Mouse (Mus musculus): ENCODE results near the gene Pkd1.

DNA sequence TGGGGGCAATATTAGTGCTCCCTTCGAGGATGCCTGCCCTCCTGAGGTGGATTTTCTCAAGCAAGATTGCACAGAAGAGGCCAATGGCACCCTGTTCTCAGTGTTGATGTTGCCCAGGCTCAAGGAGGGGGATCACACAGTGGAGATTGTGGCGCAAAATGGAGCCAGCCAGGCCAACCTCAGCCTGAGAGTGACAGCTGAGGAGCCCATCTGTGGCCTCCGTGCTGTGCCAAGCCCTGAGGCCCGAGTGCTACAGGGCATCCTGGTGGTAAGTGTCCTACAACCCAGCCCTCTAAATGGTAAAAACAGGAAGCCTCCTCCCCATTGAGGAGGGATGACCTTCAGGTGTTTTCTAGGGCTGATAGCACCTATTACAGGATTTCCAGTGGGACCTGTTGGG is 20.2 kb downstream of the Pkd1 start:
- TF ChIP-seq EP300 (IDR thresholded peaks at IDR 0.05; ENCODE audit: insufficient read depth, low read depth, low read length) (no peak), POLR2A (IDR thresholded peaks at IDR 0.05; ENCODE audit: insufficient read depth, low read depth, low read length) (no peak)
